Mouse (Mus musculus): ENCODE results near the gene Pacsin2.

DNA sequence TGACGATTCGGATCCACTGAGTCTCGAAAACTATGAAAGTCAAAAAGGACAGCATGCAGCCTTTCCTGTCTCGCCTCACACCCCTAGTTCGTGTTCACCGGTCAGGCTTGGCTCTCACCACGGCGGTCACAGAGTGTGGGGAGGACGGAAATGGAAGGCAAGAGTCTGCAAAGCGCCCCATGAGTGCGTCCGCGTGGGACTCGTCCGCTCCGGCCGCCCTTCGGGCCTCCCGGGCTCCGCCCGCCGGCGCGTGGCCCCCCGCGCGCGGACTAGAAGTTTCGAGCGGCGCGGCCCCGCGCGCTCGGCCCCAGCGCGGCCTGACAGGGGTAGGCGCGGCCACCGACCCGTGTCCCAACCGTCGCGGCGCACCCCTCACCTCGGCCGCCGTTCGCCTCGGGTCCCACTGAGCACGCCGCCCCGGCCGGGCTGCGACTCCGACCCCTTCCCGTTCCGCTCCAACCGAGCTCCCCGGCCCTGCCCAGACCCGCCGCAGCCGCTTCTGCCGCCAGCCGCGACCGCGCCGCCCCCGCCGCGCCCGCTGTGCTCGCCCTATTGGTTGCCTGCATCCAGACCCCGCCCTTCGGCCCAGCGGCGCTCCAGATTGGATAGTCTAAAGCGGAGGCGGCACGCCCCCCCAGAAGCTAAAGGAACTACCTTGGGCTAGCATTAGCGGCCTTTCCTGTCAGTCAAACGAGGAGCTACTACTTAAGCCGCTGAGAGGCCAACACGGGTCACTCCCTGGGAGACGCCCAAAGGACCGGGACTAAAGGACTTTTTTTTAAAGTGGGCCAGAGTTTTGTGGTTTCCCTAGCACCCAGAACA lies at the start of gene Pacsin2:
- TF ChIP-seq CTCF (IDR thresholded peaks at IDR 0.05; ENCODE audit: low read depth, low read length) = no peak
- TF ChIP-seq POLR2A (IDR thresholded peaks at IDR 0.05; ENCODE audit: extremely low read depth, insufficient read depth, low read length) = peak; percentile 74
